Mouse (Mus musculus) macrophage (primary cell): ENCODE results near the gene Rps19. TPM values are rescaled to one million over a fixed set of nuclear protein-coding genes. Genes with fewer than 3 reads are reported as not detected.
A peak's percentile ranks its signal among the peaks of the same experiment; 100 is the strongest.

Experiments
- H3K27ac ChIP-seq: fragments of 350-480 bp; formaldehyde crosslinking; 2 replicates; pipeline ENCODE4 v1.9.0; 2021
- H3K36me3 ChIP-seq: fragments of 350-480 bp; formaldehyde crosslinking; 2 replicates; pipeline ENCODE4 v1.9.0; 2021; ENCODE audit errors: inconsistent target
- H3K4me3 ChIP-seq: fragments of 350-480 bp; formaldehyde crosslinking; 2 replicates; pipeline ENCODE4 v1.9.0; 2021; ENCODE audit errors: inconsistent target
- H3K79me2 ChIP-seq: fragments of 350-480 bp; formaldehyde crosslinking; 2 replicates; pipeline ENCODE4 v1.9.0; 2021; ENCODE audit errors: inconsistent target
- WGBS: methylation state at CpG from one replicate; pipeline ENCODE4 v1.1.7; 2026; ENCODE audit warnings: inconsistent platforms; ENCODE audit not compliant: missing documents; 5-methylcytosine and 5-hydroxymethylcytosine counted together
- polyA plus RNA-seq: library from polyadenylated mRNA; stranded (reverse); fragments of 250-400 nt; gene quantifications from 3 replicates; pipeline ENCODE4 v1.2.4, GENCODE M21; 2018; ENCODE audit warnings: inconsistent platforms

Rps19 gene
- polyA plus RNA-seq, 1 experiment from 2014 or later = 136 TPM

GRCm38 (mm10) chr7:24903444-24903825, 19.3 kb downstream of the Rps19 start:
- peaks cover 21% of the 10 kb centered on the region for H3K36me3 ChIP-seq
- WGBS = 2% methylated on average over 10 of the region's 10 CpGs

GRCm38 (mm10) chr7:24904070-24904483, 19.9 kb downstream of the Rps19 start:
- 0% methylated on average over 27 of the region's 30 CpGs for WGBS
- Histone ChIP-seq H3K27ac (peak overlapping the region; percentile 66), H3K36me3 (peaks cover 27% of the 10 kb centered on the region), H3K79me2 (peaks cover 57% of the 10 kb centered on the region), H3K4me3 (peak overlapping the region; percentile 93)

More at GRCm38 (mm10) chr7:24903444-24903825, 19.3 kb downstream of the Rps19 start:
- H3K27ac ChIP-seq = peak overlapping the region; percentile 66
- H3K4me3 ChIP-seq = peak overlapping the region; percentile 93
- H3K79me2 ChIP-seq = peaks cover 51% of the 10 kb centered on the region

GRCm38 (mm10) chr7:24904936-24905335, 20.8 kb downstream of the Rps19 start:
- Histone ChIP-seq H3K4me3 (peak overlapping the region; percentile 93), H3K36me3 (peaks cover 36% of the 10 kb centered on the region), H3K27ac (no peak overlapping the region), H3K79me2 (peaks cover 66% of the 10 kb centered on the region)
- 24% methylated on average over 3 of the region's 3 CpGs for WGBS

GRCm38 (mm10) chr7:24906551-24906950, 22.4 kb downstream of the Rps19 start:
- H3K4me3 ChIP-seq = no peak overlapping the region
- 30% methylated on average over 4 of the region's 6 CpGs for WGBS

GRCm38 (mm10) chr7:24907211-24907748, 23.1 kb downstream of the Rps19 start:
- Histone ChIP-seq H3K27ac (no peak overlapping the region), H3K4me3 (no peak overlapping the region), H3K36me3 (peaks cover 59% of the 10 kb centered on the region), H3K79me2 (peaks cover 83% of the 10 kb centered on the region)
- 45% methylated on average over 13 of the region's 13 CpGs for WGBS

More at GRCm38 (mm10) chr7:24906551-24906950, 22.4 kb downstream of the Rps19 start:
- H3K79me2 ChIP-seq = peaks cover 79% of the 10 kb centered on the region
- no peak overlapping the region for H3K27ac ChIP-seq
- peaks cover 51% of the 10 kb centered on the region for H3K36me3 ChIP-seq

GRCm38 (mm10) chr7:24912480-24912879, 28.3 kb downstream of the Rps19 start:
- no peak overlapping the region for H3K27ac ChIP-seq
- no peak overlapping the region for H3K4me3 ChIP-seq
- WGBS = 98% methylated on average over 10 of the region's 14 CpGs
- peaks cover 42% of the 10 kb centered on the region for H3K79me2 ChIP-seq
- H3K36me3 ChIP-seq = peaks cover 71% of the 10 kb centered on the region

GRCm38 (mm10) chr7:24918763-24919323, 34.7 kb downstream of the Rps19 start:
- WGBS = 95% methylated on average over 11 of the region's 20 CpGs
- no peak overlapping the region for H3K4me3 ChIP-seq
- H3K79me2 ChIP-seq = no peaks in the 10 kb centered on the region
- peaks cover 66% of the 10 kb centered on the region for H3K36me3 ChIP-seq
- H3K27ac ChIP-seq = no peak overlapping the region

- H3K36me3 ChIP-seq = peaks cover 75% of the 10 kb centered on the region
- 93% methylated on average over 9 of the region's 9 CpGs for WGBS
- no peak overlapping the region for H3K27ac ChIP-seq
- H3K4me3 ChIP-seq = no peak overlapping the region
- no peaks in the 10 kb centered on the region for H3K79me2 ChIP-seq
These were observed 35.6 kb downstream of the Rps19 start for GRCm38 (mm10) chr7:24919728-24920127.

- WGBS = 45% methylated on average over 6 of the region's 6 CpGs
- Histone ChIP-seq H3K27ac (no peak overlapping the region), H3K79me2 (no peaks in the 10 kb centered on the region), H3K4me3 (no peak overlapping the region), H3K36me3 (peaks cover 10% of the 10 kb centered on the region)
These were observed 46.3 kb downstream of the Rps19 start for GRCm38 (mm10) chr7:24930475-24930874.

- Histone ChIP-seq H3K79me2 (no peaks in the 10 kb centered on the region), H3K36me3 (no peaks in the 10 kb centered on the region; the same call in 1 of the 2 replicates), H3K4me3 (no peak overlapping the region), H3K27ac (no peak overlapping the region)
- WGBS = 5% methylated on average over 14 of the region's 15 CpGs
These were observed 47.5 kb downstream of the Rps19 start for GRCm38 (mm10) chr7:24931651-24932050.

Other genes starting within 250 kb of the Rps19 start
- gene Lypd3, start 247.8 kb upstream of the Rps19 start, polyA plus RNA-seq = not detected in 3 replicates
- not detected in 3 replicates for gene Tex101, start 207.7 kb upstream of the Rps19 start, polyA plus RNA-seq
- not detected in 3 replicates for gene BC049730, start 175.1 kb upstream of the Rps19 start, polyA plus RNA-seq
- gene Gm4763, start 157.5 kb upstream of the Rps19 start, polyA plus RNA-seq = not detected in 3 replicates
- 0.22 to 0.49 TPM (median 0.33 TPM) in 3 replicates for gene Cd177, start 124.1 kb upstream of the Rps19 start, polyA plus RNA-seq
- 0.85 TPM in 1 of 3 replicates, not detected in the others for gene Ceacam10, start 107.2 kb upstream of the Rps19 start, polyA plus RNA-seq
- 6.8 to 9.9 TPM (median 7.1 TPM) in 3 replicates for gene Gm9844, start 22.2 kb upstream of the Rps19 start, polyA plus RNA-seq
- gene Lypd4, start 14.4 kb upstream of the Rps19 start, polyA plus RNA-seq = not detected in 3 replicates
- gene Dmrtc2, start 14.3 kb upstream of the Rps19 start, polyA plus RNA-seq = not detected in 3 replicates
- gene Cd79a, start 13.0 kb downstream of the Rps19 start, polyA plus RNA-seq = 0.44 TPM in 1 of 3 replicates, not detected in the others
- gene Arhgef1, start 18.5 kb downstream of the Rps19 start, polyA plus RNA-seq = 54.7 to 102 TPM (median 79.9 TPM) in 3 replicates
- not detected in 3 replicates for gene Gm4881, start 60.1 kb downstream of the Rps19 start, polyA plus RNA-seq
- 28.6 to 198 TPM (median 112 TPM) in 3 replicates for gene Rabac1, start 88.4 kb downstream of the Rps19 start, polyA plus RNA-seq
- 97.0 to 111 TPM (median 106 TPM) in 3 replicates for gene Atp1a3, start 121.6 kb downstream of the Rps19 start, polyA plus RNA-seq
- gene Grik5, start 188.0 kb downstream of the Rps19 start, polyA plus RNA-seq = 0.22 to 0.47 TPM (median 0.26 TPM) in 3 replicates
- 5.7 to 7.6 TPM (median 6.5 TPM) in 3 replicates for gene Zfp574, start 188.2 kb downstream of the Rps19 start, polyA plus RNA-seq